Mouse (Mus musculus) testis, postnatal 10 days (tissue): ENCODE data around the gene Rcan2.
"Not testable (repeated sequence)": the region's sequence is repeated elsewhere in the genome, so short reads cannot be mapped to it uniquely, and the experiment has no call there.

Experiments used
- DNase-seq: peaks from one replicate; pipeline ENCODE4 v3.0.0; 2021; ENCODE audit warnings: low spot score

Rcan2 gene

GRCm38 (mm10) chr17:43825411-43825785 lies 24.2 kb downstream of the Rcan2 start:
- not testable (repeated sequence) for DNase-seq

DNA sequence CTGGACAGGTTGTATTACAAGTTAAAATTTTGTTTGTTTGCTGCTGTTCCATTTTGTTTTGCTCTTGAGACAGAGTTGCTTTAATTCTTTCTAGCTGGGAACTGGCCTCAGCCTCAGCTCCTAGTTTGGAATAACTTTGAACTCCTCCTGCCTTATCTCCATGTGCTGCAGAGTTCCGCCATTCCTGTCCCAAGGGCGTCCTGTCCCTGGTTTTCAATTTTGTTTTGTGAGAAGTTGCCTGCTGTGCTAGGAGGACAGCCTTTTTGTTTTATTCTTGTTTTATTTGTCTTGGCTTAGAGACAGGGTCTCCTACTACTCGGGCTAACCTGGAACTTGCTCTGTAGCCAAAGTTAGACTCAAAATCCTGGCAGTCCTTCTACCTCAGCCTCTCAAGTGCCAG lies 26.1 kb downstream of the Rcan2 start:
- peak; percentile 5 for DNase-seq

DNA sequence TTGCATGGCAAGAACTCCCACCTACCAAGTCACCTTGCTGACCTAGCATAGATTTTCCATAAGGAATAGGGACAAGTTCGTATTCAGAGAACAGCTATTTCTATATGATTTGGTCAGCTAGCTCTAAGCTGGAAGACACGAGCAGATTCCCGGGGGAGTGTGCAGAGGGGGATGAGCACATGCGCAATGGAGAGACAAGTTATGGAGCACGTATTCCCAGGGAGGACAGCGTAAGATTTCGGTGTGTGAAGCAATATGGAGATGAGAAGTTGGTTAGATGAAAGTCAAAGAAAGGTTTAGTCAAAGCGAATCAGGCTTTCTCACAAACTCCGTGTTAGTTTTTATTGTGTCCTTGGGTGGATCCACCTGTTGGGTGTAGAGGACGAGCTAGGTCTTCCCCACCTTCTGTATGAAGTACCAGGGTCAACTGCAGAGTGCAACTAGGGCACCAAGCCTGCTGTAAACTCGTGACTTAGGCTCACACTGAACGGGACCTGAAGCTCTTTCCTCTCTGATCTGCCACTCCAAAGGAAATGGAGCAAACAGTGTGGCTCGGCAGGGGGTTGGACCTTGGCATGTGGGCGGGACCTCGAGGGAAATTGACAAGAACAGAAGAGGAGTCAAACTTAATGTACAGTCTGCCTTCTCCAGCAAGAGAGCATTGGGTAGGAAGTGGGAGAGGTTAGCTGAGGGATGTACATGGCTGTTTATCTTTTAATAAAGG lies 31.4 kb downstream of the Rcan2 start:
- peak; percentile 30 for DNase-seq

DNA sequence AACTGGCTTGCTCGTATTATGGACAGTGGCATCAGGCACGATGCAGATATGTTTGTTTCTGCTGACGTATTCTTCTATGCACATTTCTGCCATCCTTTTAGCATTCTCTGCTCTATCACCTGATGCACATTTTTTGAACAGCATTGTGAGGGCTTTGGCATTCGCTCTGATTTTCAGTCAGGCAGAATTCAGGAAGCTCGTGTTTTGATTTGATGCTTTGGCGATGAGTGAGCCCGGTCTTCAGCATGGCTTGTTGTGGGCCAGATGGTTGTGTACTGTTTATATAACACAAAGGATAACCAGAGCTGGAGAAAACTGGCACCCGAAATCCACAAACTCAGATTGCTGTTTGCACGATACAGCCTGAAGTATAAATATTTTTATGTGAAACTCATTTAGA lies 39.1 kb downstream of the Rcan2 start:
- DNase-seq, result no peak

DNA sequence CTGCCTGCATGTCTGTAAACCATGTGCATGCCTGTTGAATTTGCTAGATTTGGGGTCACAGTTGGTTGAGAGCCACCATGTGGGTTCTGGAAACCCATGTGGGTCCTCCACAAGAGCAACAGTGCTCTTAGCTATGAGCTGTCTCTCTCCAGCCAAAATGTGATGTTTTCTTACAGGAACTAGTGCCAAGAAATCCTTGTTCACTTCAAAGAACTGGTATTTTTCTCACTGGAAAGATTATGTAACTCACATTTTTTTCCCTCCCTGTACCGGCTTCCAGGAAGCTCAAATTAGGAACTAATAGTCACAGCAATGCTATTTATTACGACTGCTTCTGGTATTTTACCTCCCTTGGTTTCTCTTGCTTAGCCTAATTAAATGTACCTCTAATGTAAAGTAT lies 45.6 kb downstream of the Rcan2 start:
- DNase-seq, result no peak

GRCm38 (mm10) chr17:43848903-43849302 lies 47.8 kb downstream of the Rcan2 start:
- DNase-seq, result no peak

- no peak for DNase-seq
These were observed 54.0 kb downstream of the Rcan2 start for GRCm38 (mm10) chr17:43855132-43855531.

DNA sequence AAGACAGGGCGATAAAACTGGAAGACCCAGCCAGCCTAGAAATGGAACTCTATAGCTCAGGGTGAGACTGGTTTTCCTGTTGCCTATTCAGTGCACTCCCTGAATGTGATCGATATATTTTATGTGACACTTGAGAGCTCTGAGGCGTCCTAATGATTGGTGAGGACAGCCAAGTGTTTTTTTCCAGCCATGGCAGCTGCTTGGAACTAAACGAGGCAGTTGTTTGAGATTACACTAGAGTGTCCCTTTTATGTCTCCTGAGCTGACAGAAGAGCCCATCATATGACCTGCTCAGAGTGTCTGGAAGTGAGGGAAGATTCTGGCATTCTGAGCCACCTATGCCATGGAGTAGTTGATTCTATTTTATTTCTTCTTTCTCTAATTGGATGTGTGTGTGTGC lies 54.9 kb downstream of the Rcan2 start:
- DNase-seq, result no peak

DNA sequence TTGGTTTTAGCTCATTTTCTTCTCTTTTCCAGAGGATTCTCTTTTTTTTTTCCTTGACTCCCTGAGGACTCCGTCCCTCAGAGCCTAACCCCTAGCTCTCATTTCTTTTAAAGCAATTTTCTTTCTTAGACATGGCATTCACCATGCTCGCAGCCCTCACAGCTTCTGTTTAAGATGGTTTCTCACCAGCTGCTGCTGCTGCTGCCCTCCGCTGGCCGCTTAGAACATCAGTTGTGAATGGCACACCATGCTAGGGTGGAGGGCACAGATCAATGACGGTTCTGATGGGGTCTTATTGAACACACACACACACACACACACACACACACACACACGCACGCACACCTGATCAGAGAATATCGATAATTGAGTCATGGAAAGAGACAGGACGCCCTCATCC lies 67.7 kb downstream of the Rcan2 start:
- no peak for DNase-seq

DNA sequence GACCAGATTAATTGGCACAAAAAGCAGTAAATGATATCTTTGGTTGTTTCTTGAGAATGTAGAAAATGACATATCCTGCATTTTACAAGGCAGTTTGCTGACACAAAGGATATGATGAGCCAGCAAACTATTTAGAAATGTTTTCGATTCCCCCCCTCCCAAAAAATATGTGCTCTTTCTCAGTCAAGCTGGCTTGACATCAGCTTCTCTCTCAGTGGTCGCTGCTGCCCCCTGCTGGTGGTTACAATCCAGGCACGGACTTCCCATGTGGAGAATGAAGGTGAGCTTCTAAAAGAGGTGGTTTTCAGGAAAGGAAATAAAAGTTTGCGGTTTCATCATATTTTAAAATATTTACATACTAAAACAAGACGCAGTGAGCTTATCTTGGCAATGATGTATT lies 68.5 kb downstream of the Rcan2 start:
- DNase-seq, result peak; percentile 90

- DNase-seq, result no peak
These were observed 73.3 kb downstream of the Rcan2 start for GRCm38 (mm10) chr17:43874417-43874816.

DNA sequence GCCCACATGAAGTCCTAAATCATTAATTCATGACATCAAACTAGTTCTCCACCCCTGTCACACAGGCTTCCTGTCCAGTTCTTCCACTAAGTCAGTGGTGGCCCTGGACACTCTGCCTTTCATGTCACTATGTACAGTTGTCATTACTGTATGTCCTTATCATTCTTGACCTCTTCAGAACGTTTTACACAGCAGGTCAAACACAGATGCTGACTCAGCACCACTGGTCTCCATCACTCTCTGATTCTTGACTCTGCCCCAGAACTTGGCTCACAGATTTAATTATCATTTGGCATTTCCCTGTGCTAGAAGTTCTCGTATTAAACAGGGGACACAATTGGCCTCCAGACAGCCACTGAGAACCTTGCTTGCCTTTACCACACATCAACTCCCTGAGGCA lies 76.3 kb downstream of the Rcan2 start:
- DNase-seq, result no peak

- DNase-seq, result no peak
These were observed 81.9 kb downstream of the Rcan2 start for GRCm38 (mm10) chr17:43883016-43883415.

DNA sequence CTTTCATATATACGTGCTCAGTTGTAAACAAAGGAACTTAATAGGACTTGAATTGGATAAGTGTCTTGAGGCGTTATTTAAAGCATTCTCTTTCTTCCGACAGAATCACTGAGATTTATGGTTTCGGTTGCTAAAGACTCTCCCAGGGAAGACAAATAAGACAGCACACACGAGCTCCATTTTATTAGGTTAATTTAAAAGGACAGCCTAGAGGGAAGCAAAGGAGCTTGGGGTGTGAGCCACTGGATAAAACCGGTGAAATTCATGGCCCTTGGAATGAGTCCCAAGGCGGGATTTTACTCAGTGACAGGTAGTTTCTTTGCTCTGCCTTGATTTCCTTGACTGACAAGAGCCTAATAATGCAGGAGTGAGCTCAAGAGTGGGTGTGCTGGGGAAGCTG lies 85.1 kb downstream of the Rcan2 start:
- DNase-seq, result no peak

DNA sequence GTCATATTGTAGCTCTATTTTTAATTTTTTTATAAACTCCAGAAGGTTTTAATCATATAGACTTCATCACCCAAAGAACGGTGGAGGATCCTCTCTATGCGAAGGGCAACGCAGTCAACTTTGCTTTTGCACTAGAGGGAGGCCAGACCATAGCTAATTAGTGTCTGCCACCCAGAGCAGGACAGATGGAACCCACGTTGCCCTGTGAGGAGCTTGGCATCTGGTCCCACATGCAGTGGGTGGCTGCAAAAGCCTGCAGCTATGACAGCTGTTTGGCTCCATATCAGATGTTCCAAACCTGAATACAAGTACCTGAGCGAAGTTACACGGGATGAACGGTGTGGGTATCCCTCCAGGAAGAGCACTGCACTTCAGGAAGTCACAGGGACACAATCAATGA lies 86.8 kb downstream of the Rcan2 start:
- no peak for DNase-seq

DNA sequence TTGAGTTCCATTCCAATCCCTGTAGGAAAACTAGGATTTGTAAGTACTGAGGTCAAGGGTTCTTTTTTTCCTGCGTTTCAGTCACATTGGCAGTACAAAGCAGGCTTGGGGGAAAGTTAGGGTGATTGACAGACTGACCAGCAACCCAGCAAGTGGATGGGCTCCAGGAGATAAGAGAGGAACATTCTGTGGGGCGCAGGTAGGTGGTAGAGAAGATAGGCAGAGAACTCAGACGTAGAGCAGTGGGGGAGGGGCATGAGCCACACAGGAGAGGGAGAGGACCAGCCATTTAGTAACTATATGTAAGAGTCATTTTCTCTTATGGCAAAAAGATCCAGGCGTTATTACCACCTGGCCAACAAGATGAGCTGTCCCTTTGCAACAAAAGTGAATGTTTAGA lies 96.2 kb downstream of the Rcan2 start:
- no peak for DNase-seq

DNA sequence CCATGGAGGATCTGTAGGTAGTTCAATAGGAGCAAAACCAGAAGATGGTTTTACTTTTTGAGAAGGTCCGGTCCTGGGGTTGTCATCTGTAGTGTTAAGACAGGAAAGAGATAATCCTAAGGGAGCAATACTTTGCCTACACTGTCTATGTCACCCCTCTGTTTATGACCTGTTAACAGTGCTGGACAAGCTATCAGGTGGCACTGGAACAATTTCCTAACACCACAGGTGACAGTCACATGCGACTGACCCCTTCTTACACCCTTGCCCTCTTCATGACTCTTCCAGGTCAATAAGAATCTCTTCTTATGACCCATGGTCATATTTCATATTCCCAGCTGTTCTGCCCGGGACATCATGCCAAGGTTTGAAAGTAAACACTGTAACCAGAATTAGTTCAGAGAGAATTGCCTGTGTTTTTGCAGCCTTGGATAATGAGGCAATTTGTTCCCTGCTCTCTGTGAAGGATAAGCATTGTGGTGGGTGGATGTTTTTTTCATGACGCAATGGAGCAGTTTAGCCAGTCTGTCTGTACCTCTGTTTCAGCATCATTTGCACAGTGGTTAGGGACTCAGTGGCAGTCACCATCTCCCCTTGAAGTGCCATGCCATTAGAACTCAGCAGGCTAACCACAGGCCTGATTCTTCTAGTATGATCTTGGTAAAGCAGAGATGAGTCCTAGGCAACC lies 98.4 kb downstream of the Rcan2 start:
- DNase-seq, result no peak

DNA sequence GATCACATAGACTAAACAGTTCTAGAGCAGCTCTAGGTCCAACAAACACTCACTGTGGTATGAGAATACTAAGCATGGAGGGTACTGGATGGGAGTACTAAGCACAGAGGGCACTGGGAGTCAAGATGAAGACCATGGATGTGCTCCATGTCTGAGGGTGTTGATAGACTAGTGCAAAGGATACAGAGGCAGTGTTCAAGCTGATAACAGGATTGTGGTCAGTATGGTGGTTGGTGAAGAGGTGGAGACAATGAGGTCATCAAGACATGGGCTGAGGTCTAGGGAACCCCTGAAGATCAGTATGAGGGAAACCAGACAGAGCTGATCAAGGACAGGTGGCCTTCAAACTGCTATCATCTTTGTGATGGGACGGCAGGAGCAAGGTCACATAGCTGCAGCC lies 99.0 kb downstream of the Rcan2 start:
- DNase-seq, result no peak

DNA sequence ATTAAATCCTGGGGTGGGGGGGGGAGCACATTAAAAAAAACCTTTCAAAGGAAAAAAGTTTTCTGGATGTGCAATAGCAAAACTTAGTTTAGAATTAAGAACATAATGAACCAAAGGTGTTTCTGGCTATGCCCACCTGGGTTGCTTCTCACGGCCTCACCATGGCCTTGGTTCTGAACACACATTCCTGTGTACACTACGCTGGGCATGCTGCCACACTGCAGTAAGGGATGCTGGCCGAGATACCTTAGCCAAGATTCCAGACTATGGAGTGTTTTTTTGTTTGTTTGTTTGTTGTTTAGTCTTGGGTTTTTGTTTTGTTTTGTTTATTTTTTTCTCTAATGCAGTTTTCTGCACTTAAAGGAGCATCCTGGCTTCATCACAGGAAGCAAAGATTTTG lies 100.3 kb downstream of the Rcan2 start:
- no peak for DNase-seq

DNA sequence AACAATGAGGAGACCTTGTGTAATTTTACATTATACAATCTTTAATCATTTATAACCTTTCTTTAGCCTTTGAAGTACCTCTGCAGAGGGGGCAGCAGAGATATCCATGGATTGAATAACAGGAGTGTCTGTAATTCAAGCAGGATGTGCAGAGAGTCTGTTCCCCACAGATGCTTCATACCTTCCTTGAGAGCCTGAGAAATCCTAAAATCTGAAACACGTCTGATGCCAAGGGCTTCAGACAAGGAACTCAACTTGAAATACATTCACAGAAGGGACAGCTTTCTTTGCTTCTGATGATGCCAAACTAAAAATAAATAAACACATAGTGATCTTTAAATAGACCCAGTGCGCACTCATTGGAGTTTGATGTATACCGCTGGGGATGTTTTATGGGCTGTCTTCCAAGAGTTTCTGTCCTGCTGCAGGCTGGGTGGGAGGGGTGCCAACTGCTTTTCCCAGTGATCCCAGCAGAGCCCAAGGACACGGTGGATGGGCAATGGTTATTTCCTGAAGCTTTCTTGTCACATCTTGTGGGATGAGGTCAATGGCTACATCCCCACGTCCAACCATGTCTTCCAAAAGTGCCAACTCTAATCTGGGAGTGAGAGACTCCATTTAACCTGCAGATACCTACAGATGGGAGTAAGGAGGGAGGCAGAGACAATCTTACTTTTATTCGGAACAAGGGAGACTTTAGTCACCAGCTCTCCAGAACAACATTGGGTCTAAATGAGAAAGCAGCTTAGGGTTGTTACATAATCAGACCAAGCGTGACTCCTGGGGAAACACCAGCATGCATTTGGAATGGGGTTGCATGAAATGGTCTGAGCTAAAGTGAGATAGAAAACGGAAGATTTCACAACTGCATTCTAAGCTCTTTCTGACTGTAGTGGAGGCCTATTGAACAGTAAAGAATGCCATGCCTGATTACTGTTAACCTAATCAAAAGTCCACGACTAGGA lies 102.9 kb downstream of the Rcan2 start:
- DNase-seq, result no peak

GRCm38 (mm10) chr17:43904896-43905295 lies 103.7 kb downstream of the Rcan2 start:
- no peak for DNase-seq

DNA sequence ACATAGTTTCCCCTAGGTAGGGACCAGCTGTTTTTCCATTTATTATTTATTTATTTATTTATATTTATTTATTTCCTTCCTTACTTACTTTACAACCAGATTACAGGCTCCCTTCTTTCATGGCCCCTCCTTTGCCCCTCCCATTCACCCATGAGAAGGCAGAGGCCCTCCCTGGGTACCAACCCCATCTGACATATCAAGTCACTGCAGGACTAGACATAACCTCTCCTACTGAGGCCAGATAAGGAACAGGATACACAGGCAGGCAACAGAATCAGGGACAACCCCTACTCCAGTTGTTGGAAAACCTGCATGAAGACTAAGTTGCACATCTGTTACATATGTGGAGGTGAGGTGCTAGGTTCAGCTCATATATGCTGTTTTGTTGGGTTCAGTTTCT lies 105.6 kb downstream of the Rcan2 start:
- no peak for DNase-seq

- DNase-seq, result no peak
These were observed 115.0 kb downstream of the Rcan2 start for GRCm38 (mm10) chr17:43916128-43916527.
